Mouse (Mus musculus) gastrocnemius, adult 18-20 months (tissue): Measurements from ENCODE around the gene Pde4c. TPM values are rescaled to one million over a fixed set of nuclear protein-coding genes. Genes with fewer than 3 reads are reported as not detected.
A peak's percentile ranks its signal among the peaks of the same experiment; 100 is the strongest.

Experiments used
- DNase-seq: peaks from one replicate; pipeline ENCODE4 v3.0.0; 2021; ENCODE audit warnings: low spot score
- total RNA-seq, 2 experiments: library from RNA; stranded (reverse); gene quantifications; 2 replicates each; pipeline ENCODE4 v1.2.3; 2021

The Pde4c gene
- total RNA-seq, 2 experiments from 2014 or later = 1.3 to 1.6 TPM

GRCm38 (mm10) chr8:70750128-70750680, 26.7 kb downstream of the Pde4c start:
- DNase-seq = no peak

DNA sequence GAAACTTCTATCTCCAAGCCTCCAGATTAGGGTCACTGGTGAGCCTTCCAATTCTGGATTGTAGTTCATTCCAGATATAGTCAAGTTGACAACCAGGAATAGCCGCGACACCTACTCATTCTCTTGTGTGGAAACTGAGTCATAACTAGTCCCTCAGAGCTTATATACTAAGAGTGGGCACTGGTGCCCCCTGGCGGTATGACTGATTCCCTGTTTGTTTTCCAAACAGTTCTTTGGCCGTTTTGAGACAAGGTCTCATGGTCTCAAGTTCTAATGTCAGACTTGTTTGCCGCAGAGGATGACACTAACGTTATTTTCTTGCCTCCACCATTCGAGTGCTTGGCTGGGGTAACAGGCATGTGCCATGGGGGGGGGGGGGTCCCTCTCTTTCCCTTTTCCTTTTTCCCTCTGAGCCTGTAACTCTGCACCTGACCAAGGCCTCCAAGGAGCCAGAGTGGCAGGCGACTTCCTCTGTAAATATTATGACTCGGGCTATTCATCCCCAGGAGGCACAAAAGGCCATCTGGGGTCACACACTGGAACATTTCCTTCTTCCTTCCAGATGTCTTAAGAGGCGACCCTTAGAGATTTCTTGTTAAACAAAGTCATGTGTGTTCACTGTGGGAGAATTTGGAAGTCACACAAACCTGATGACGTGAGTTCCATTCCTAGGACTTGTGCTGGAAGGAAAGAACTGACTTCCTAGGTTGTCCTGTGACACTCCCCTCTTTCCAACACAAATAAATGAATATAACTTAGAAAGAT, 28.7 kb downstream of the Pde4c start:
- DNase-seq = peak; percentile 87

DNA sequence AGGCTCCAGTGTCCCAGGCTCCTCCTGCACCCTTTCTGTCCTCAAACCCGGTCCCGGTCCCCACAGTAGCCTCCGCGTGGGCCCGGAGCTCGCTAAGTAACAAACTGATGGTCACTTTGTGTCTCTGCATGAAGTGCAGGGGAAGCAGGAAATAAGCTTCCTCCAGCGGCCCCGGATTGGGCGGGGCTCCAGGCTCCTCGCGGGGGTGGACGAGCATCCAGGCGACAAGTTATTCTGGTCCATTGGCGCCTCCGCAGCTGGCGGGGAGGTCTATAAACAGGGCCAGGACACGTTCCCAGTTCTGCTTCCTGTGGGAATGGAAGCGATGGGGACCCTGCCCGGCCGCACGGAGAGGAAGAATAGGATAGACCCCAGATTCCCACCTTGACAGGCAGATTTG, 29.6 kb downstream of the Pde4c start:
- DNase-seq = peak; percentile 95

DNA sequence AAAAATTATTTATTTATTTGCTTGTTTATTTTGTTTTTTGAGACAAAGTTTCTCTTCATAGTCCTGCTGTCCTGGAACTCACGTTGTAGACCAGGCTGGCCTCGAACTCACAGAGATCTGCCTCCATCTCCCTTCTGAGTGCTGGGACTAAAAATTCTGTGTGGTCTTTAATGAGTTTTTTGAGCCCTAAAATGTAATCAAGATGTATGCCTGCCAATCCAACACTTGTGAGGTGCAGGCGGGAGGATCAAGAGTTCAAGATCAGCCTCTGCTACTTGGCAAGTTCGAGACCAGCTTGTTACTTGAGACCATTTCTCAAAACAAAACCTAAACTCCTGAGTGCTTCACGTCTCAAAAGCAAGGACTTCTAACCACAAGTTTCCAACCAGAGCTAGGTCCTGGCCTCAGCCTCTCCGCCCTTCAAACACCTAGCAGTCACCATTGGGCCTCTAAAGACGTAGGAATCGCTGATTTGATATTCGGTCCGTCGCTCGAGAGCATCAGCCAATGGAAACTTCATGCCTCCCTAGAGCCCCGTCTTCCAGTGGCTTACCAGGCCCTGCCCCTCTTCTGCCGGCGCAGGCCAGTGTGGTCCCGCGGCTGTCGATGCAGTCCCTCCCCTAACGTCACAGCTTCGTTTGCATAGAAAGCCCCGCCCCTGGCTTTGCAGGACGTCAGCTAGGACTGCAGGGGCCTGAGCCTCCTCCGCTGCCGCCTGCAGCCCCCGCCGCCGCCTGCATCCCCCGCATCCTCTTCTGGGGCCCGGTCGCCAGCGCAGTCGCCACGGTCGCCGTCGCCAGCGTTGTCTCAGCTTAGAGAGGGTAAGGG, 30.7 kb downstream of the Pde4c start, which contains the start of gene Rab3a:
Rab3a (plus strand) TSS at position 637 of the 828 bp plus-strand sequence.
- peak; percentile 98 for DNase-seq

- DNase-seq = no peak
Measured at GRCm38 (mm10) chr8:70754871-70755660, 31.5 kb downstream of the Pde4c start.

DNA sequence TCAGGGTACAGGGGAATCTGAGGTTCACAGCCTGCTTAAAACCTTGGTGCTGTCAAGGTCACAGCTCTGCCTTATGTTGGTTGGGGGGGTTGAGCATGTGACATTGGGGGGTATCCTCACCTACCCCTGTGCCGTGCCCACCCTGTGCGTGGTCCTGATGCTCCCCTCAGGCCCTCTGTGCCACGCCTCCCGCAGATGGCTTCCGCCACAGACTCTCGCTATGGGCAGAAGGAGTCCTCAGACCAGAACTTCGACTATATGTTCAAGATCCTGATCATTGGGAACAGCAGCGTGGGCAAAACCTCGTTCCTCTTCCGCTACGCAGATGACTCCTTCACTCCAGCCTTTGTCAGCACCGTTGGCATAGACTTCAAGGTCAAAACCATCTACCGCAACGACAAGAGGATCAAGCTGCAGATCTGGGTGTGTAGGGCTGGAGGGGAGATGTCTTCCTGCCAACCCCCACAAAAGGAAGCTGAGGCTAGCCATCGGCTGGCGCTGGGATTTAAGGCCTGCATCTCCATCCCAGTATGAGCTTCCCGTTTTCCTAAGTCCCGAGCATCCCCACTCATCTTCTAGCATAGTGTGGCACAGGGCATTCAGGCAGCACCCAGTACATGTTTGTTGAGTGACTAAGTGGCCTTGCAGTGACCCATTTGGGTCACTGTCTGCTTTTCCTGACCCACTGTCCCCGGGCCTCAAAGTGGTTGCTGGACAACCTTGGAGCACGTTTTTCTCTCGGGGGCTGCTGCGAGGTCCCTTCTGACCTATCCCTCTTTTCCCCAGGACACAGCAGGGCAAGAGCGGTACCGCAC, 32.3 kb downstream of the Pde4c start:
- DNase-seq = no peak

- no peak for DNase-seq
Measured at GRCm38 (mm10) chr8:70756476-70757040, 33.0 kb downstream of the Pde4c start.

DNA sequence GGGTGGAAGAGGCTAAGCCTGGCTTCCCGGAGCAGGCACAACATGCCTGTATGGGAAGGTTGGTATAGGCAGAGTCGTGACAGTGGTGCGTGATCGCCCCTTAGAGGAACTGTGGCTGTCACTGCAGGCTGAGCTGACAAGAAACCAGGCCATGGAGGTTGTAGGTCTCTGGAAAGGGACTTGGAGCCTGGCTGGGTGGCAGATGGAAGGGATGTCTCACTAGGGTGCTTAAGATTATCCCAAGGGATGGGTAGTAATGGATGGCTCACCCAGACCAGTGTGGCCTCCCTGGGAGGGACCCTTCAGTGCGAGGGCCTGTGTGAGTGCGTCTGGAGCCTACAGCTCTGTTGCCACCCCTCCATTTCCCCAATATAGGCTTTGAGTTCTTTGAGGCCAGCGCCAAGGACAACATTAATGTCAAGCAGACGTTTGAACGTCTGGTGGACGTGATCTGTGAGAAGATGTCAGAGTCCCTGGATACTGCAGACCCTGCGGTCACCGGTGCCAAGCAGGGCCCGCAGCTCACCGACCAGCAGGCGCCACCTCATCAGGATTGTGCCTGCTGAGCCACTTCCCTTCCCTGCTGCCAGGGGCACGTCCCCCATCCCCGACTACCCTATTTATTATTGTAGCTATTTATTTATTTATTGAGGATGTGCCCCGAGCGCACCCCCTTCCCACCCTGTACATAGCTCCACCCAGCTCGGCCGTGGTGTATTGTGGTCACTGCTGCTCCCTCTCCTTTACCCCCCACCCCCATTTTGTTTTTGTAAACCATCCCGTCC, 34.2 kb downstream of the Pde4c start:
- DNase-seq = no peak

GRCm38 (mm10) chr8:70758308-70758615, 34.7 kb downstream of the Pde4c start:
- no peak for DNase-seq

DNA sequence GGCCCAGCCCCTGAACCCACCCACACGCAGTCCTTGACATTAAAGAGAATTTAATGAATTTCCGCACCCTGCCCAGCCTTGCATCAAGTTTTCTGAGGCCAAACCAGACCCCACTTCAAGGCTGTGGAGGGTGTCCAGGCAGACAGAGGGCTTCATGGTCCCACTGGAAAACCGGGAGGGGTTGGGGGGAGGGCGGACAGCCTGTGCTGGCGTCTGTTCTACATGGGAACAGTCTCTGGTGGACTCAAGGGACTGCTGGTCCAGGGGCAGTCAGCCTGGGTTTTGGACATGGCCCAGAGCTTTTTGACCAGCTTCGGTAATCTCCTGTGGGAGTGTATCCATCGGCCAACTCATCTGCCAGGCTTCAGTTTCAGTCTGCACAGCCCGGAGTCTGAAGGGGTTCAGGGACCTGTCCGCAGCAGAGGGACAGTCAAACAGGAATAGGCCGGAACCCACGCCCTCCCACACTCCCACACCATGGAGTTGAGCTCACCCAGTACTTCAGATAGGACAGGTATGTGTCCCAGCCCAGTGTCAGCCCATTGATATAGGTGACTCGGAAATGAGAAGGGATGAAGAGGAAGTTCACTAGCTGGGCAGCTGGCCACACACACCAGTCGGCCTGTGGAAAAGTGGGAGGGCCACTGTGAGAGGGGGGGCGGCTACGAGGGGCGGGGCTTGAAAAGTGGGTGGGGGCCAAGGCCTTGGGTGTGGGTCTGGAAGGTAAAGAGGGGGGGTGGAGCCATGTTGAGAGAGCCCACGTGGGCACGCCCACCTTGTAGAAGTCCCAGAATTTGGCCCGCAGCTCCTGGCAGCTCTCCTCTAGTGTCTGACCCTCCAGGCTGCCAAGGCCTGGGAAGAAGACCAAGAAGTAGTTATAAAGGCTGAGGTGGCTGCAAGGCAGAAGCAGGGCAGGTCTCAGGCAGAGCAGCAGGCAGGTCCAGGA, 35.4 kb downstream of the Pde4c start:
- DNase-seq = no peak

GRCm38 (mm10) chr8:70760350-70760749, 36.8 kb downstream of the Pde4c start:
- DNase-seq = no peak

DNA sequence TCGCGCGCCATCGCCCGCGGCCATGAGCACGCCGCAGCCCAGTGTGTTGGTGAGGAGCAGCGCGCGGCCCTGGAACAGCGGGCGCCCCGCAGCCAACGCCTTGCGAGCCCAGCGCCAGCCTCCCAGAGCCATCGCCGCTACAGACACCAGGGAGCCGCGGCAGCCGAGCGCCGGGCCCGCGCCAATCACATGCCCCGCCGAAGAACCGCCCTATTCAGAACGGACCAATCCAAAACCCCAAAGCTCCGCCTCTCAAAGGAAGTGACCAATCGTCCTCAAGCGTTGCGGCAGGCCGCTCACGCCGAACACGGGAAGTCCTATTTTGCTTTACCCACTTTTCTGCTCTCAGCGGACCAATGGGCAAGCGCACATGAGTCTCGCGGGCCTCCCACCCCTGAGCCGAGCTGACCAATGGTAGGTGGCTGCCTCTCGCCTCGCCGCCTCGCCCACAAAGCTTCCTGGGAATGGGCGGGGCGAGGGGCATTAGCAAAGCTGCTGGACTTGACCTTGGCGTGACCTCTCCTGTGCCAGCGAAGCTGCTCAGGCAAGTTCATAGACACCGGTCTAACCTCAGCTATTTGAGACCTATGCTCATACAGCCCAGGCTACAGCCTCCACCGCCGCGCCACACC, 37.4 kb downstream of the Pde4c start, which contains the start of gene Mpv17l2:
Mpv17l2 (minus strand) TSS at position 172 of the 632 bp plus-strand sequence.
- peak; percentile 98 for DNase-seq

DNA sequence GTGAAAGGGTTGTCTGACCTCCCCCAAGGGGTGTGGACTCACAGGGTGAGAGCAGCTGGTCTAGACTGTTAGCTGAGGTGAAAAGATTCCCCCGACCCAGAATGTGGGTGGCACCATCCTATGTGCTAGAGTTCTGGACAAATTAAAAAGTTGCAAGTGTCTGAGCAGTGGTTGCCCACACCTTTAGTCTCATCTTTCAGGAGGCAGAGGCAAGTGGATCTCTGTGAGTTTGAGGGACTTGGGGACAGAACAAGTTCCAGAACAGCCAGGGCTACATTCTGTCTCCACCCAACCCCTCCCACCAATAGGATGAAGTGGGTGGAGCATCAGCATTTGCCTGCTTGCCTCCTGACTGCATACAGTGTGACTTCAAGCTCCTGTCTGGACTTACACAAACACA, 38.6 kb downstream of the Pde4c start:
- DNase-seq = no peak

DNA sequence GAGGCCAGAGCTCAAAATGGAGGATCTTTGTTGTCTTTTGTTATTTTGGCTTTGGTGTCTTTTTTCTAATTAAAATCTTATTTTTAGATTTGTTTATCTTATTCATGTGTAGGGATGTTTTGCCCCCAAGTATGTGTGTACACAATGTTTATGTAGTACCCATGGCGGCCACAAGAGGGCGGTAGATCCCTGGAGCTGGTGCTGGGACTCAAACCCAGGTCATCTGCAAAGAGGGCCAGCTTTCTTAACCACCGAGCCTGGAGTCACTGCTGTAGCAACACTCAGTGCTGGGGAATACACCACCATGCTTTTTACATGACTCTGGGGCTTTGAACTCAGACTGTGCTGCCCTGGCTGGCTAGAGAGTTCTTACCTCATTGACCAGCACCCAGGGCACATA, 39.8 kb downstream of the Pde4c start:
- DNase-seq = no peak

DNA sequence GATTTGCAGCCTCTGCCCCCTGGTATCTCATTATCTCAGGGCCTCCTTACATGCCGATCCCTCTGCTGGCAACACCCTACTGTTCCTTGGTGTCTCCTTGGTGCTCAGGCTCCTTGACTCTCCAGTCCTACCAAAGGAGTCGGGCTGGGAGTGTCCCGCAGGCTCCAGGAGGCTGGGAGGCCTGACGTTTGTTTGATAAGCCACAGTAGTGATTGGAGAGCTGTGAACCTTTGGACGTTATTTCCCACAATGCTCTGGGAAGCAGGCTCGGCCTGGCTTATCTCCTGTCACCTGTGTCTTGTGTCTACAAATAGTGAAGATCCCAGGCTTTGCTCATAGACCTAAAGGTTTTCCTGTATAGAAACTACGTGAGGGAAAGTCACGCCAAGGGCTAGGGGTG, 40.5 kb downstream of the Pde4c start:
- DNase-seq = no peak

- DNase-seq = no peak
Measured at GRCm38 (mm10) chr8:70764676-70765075, 41.2 kb downstream of the Pde4c start.

- no peak for DNase-seq
Measured at GRCm38 (mm10) chr8:70765329-70765728, 41.8 kb downstream of the Pde4c start.
